Mouse (Mus musculus): ENCODE results near the gene Slmap. TPM values are rescaled to one million over a fixed set of nuclear protein-coding genes. Genes with fewer than 3 reads are reported as not detected.

Slmap gene
- polyA plus RNA-seq, 1 experiment from 2014 or later = 46.3 TPM

DNA sequence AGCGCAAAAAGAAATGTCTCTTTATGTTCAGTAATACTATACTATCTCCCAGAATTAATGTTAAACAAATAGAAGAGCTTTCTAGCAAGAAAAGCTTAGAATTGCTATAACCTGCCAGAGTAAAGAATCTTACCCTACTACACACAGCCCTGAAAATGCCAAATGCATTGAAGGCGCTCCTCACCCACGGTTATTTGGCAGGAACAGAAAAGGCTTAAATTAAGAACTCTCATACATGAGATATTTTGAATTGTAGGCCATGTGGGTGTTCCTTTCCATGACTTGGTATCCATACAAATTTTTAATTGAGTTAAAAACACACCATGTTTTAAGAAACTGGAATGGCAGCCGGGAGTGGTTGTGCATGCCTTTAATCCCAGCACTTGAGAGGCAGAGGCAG is 4.5 kb upstream of the Slmap start:
- no peaks in the 10 kb centered on the region for H3K27me3 ChIP-seq (replicated peaks; ENCODE audit: control insufficient read depth, insufficient read depth, low read length)
- no peak overlapping the region for H3K27ac ChIP-seq (ENCODE audit: low read depth)
- 52% methylated on average over 4 of the region's 4 CpGs for WGBS
- H3K4me2 ChIP-seq (ENCODE audit: low read length) = no peak overlapping the region
- no peaks in the 10 kb centered on the region for H3K36me3 ChIP-seq (ENCODE audit: control insufficient read depth, insufficient read depth, low read length)
- H3K4me3 ChIP-seq (ENCODE audit: low read depth, low read length) = no peak overlapping the region
- ATAC-seq (replicated peaks; ENCODE audit: low FRiP score, low TSS enrichment, low read depth) = no peak
- H3K4me1 ChIP-seq (replicated peaks; ENCODE audit: control insufficient read depth, insufficient read depth, low read length) = 0 out of 2 replicates have a peak, but pooled peaks cover 3% of the 10 kb centered on the region
- no peak for DNase-seq (ENCODE audit: low spot score)
- no peak overlapping the region for H3K9ac ChIP-seq (ENCODE audit: low read length)
- H3K9me3 ChIP-seq (ENCODE audit: control insufficient read depth, low read length) = no peaks in the 10 kb centered on the region

DNA sequence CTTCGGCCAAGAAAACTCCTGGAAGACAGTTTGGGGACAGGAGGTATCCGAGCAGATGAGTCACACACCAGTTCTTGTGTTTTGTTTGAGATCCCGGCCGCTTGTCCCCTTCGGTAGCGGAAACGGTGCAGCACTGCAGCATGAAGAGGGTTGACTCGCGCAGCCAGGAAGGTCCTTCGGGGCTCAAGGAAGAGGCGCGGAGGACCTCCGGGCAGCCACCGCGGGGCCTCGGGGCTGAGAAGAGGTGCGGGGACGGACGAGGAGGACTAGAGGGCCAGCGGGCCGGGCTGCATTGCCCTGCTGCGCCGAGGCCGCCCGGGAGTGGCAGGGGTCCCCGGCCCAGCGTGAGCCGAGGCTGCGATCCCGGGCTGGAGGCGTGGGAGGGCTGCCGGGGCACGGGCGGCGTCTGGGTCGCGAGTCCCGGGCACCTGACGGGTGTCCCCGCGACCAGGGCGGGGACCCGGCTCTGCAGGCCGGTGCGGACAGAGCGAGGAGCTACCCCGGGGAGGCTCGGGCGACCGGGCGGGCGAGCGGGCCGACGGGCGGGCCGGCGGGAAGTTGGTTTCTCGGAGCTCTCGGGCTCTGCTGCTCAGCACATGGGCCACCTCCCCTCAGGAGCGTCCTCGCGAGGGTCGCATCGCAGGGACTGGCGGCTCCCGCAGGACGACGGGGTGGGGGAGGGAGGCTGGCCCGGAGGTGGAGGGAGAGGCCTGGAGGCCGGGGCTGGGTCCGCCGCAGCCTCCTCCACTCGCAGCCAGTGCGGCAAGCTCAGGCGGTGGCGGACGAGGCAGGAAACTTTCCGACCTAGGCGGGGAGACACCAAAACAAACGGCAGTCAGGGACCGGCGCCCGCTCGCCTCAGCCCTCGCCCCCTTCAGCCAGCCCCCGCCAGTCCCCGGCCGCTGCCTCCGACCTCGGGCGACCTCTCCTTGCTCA is 642 bp downstream of the Slmap start:
- Histone ChIP-seq H3K27ac (ENCODE audit: low read depth) (peak overlapping the region; percentile 65; the same call in 1 of the 2 replicates), H3K27me3 (replicated peaks; ENCODE audit: control insufficient read depth, insufficient read depth, low read length) (no peaks in the 10 kb centered on the region), H3K4me1 (replicated peaks; ENCODE audit: control insufficient read depth, insufficient read depth, low read length) (peaks cover 26% of the 10 kb centered on the region), H3K36me3 (ENCODE audit: control insufficient read depth, insufficient read depth, low read length) (no peaks in the 10 kb centered on the region), H3K4me3 (ENCODE audit: low read depth, low read length) (peak overlapping the region; percentile 95), H3K9ac (ENCODE audit: low read length) (peak overlapping the region; percentile 85), H3K4me2 (ENCODE audit: low read length) (peak overlapping the region; percentile 62), H3K9me3 (ENCODE audit: control insufficient read depth, low read length) (no peaks in the 10 kb centered on the region)
- DNase-seq (ENCODE audit: low spot score) = peak; percentile 83
- peak; percentile 83 for ATAC-seq (replicated peaks; ENCODE audit: low FRiP score, low TSS enrichment, low read depth)
- under 1% methylated on average over 91 of the region's 92 CpGs for WGBS

DNA sequence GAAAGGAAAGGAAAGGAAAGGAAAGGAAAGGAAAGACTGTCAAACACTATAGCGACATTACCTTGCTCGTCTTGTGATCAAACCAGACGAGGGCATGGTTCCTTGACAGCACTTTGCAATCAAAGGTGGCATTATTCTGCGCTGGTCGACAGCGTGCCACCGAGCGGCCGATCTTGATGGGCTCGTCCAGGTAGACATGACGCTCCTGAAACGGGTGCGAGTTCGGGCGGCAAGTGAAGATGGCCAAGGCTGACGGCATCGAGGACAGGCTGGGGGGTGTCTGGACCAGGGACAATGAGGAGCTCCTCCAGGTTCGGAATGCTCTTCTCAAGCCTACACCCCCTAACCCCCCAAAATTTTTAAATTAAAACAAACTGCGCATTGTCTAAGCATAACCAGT is 1.5 kb downstream of the Slmap start:
- Histone ChIP-seq H3K27me3 (replicated peaks; ENCODE audit: control insufficient read depth, insufficient read depth, low read length) (no peaks in the 10 kb centered on the region), H3K36me3 (ENCODE audit: control insufficient read depth, insufficient read depth, low read length) (no peaks in the 10 kb centered on the region), H3K4me3 (ENCODE audit: low read depth, low read length) (peak overlapping the region; percentile 95), H3K9me3 (ENCODE audit: control insufficient read depth, low read length) (no peaks in the 10 kb centered on the region), H3K9ac (ENCODE audit: low read length) (peak overlapping the region; percentile 85), H3K4me1 (replicated peaks; ENCODE audit: control insufficient read depth, insufficient read depth, low read length) (peaks cover 31% of the 10 kb centered on the region), H3K27ac (ENCODE audit: low read depth) (no peak overlapping the region), H3K4me2 (ENCODE audit: low read length) (peak overlapping the region; percentile 62)
- ATAC-seq (replicated peaks; ENCODE audit: low FRiP score, low TSS enrichment, low read depth) (no peak; the same call in 1 of the 2 replicates), DNase-seq (ENCODE audit: low spot score) (no peak)
- WGBS = 25% methylated on average over 19 of the region's 19 CpGs

DNA sequence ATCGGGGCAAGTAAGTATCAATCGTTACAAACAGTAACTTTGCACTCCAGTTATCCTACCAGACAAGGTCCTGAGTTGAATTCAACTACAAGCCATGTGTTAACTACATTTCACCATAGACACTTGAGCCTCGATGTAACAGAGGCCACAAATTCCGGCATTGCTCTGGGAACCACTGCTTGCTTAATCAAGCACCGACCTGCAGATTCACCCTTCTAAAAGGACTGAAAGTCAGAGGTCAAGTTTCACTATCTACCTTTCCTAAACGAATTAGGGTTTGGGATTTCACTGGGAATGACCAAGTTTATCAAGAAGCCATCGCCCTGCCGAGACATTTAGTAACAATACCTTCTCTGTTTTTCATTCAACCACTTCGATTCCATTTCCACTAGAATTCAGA is 2.0 kb downstream of the Slmap start:
- H3K27ac ChIP-seq (ENCODE audit: low read depth) = no peak overlapping the region
- peak overlapping the region; percentile 95 for H3K4me3 ChIP-seq (ENCODE audit: low read depth, low read length)
- peak overlapping the region; percentile 85 for H3K9ac ChIP-seq (ENCODE audit: low read length)
- H3K4me2 ChIP-seq (ENCODE audit: low read length) = peak overlapping the region; percentile 62
- DNase-seq (ENCODE audit: low spot score) (no peak), ATAC-seq (replicated peaks; ENCODE audit: low FRiP score, low TSS enrichment, low read depth) (no peak)
- 38% methylated on average over 9 of the region's 9 CpGs for WGBS
- H3K27me3 ChIP-seq (replicated peaks; ENCODE audit: control insufficient read depth, insufficient read depth, low read length) = no peaks in the 10 kb centered on the region
- H3K36me3 ChIP-seq (ENCODE audit: control insufficient read depth, insufficient read depth, low read length) = 0 out of 2 replicates have a peak, but pooled peaks cover 1% of the 10 kb centered on the region
- peaks cover 32% of the 10 kb centered on the region for H3K4me1 ChIP-seq (replicated peaks; ENCODE audit: control insufficient read depth, insufficient read depth, low read length)
- no peaks in the 10 kb centered on the region for H3K9me3 ChIP-seq (ENCODE audit: control insufficient read depth, low read length)

DNA sequence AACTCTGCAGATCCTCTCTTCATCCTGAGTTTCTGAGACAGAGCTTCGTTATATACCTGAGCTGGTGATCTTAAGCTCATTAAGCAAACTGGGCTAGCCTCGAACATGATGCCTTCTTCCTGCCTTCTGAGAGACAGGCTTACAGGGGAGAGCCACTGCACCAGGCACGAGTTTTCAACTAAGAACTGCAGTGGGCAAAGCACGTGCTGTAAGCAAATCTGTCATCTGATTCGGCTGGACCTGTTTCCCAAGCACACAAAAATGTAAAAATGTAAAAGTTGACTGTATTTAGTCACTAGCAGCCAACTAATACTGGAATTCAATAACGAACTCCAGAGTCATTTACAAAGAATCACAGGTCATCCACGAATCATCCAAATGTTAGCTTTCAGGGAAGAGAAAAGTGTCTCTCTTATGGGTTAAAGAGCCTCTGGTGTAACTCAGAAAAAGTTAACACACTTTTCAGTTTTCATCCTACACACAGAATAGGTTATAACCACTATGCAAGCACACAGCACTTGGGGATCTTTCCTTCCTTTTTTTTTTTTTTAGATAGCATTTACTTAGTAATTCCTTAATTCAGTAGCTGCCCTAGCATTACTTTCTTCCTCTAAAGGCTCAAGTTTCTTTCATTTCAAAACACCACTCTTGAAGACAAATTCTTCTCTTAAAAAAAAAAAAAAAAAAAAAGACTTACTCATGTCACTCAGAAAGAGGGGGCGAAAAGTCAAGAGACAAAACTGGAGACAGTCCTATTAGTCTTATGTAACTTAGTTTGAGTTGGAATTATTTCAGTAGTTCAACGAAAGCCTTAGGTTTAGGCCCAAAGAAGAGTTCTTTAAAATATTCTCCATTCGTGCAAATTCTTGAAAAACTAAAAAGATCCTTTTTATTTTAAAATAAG is 3.1 kb downstream of the Slmap start:
- 0 out of 2 replicates have a peak, but pooled peaks cover 4% of the 10 kb centered on the region for H3K36me3 ChIP-seq (ENCODE audit: control insufficient read depth, insufficient read depth, low read length)
- no peak for ATAC-seq (replicated peaks; ENCODE audit: low FRiP score, low TSS enrichment, low read depth)
- H3K27me3 ChIP-seq (replicated peaks; ENCODE audit: control insufficient read depth, insufficient read depth, low read length) = no peaks in the 10 kb centered on the region
- H3K4me1 ChIP-seq (replicated peaks; ENCODE audit: control insufficient read depth, insufficient read depth, low read length) = peaks cover 32% of the 10 kb centered on the region
- H3K9me3 ChIP-seq (ENCODE audit: control insufficient read depth, low read length) = no peaks in the 10 kb centered on the region
- H3K4me3 ChIP-seq (ENCODE audit: low read depth, low read length) = 0 out of 2 replicates have a peak overlapping the region, but pooled peaks have one; percentile 4
- no peak overlapping the region for H3K27ac ChIP-seq (ENCODE audit: low read depth)
- H3K9ac ChIP-seq (ENCODE audit: low read length) = no peak overlapping the region
- peak overlapping the region; percentile 62 for H3K4me2 ChIP-seq (ENCODE audit: low read length)
- DNase-seq (ENCODE audit: low spot score) = no peak
- WGBS = 62% methylated on average over 10 of the region's 10 CpGs

DNA sequence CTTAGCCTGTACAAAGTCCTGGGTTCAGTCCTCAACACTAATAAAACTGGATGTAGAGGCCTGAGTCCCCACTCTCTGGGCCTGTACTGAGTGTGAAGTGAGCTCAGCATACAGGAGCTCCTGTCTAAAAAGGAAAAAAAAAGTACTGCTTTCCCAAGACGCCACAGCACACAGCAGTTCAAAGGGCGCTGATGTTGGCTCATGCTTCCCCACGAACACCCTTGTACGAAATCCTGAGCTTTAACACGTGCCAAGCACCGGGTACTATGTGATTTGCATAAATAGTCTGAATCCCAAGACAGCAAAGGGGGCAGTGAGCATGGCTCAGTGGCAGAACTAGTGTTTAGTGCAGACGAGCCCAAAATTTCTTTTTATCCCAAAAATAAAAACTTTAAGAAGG is 4.4 kb downstream of the Slmap start:
- no peak for DNase-seq (ENCODE audit: low spot score)
- no peaks in the 10 kb centered on the region for H3K9me3 ChIP-seq (ENCODE audit: control insufficient read depth, low read length)
- H3K27me3 ChIP-seq (replicated peaks; ENCODE audit: control insufficient read depth, insufficient read depth, low read length) = no peaks in the 10 kb centered on the region
- H3K27ac ChIP-seq (ENCODE audit: low read depth) = no peak overlapping the region
- WGBS = 80% methylated on average over 7 of the region's 7 CpGs
- ATAC-seq (replicated peaks; ENCODE audit: low FRiP score, low TSS enrichment, low read depth) = no peak
- peak overlapping the region; percentile 11; the same call in 1 of the 2 replicates for H3K4me2 ChIP-seq (ENCODE audit: low read length)
- no peak overlapping the region for H3K4me3 ChIP-seq (ENCODE audit: low read depth, low read length)
- 0 out of 2 replicates have a peak, but pooled peaks cover 4% of the 10 kb centered on the region for H3K36me3 ChIP-seq (ENCODE audit: control insufficient read depth, insufficient read depth, low read length)
- H3K4me1 ChIP-seq (replicated peaks; ENCODE audit: control insufficient read depth, insufficient read depth, low read length) = peaks cover 35% of the 10 kb centered on the region
- H3K9ac ChIP-seq (ENCODE audit: low read length) = no peak overlapping the region

DNA sequence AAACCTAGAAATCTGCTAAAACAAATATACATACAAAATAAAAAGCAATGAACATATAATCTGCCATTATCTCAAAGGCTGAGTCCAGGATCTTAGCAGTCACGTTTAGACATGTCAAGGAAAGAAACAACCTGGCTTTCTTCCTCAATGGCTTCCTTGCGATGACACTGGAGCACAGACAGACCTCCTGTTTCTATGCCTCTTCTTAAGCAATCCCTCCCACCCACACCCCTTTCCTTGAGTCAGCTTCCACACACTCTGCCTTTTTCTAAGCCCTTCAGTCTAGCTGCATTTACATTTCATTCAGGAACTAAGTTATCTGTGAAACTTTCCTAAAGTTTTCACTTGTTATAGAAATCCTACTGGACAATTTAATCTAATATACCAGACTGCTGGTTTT is 6.4 kb downstream of the Slmap start:
- Histone ChIP-seq H3K27ac (ENCODE audit: low read depth) (no peak overlapping the region), H3K9ac (ENCODE audit: low read length) (no peak overlapping the region), H3K4me1 (replicated peaks; ENCODE audit: control insufficient read depth, insufficient read depth, low read length) (peaks cover 32% of the 10 kb centered on the region), H3K4me3 (ENCODE audit: low read depth, low read length) (no peak overlapping the region), H3K4me2 (ENCODE audit: low read length) (no peak overlapping the region), H3K9me3 (ENCODE audit: control insufficient read depth, low read length) (no peaks in the 10 kb centered on the region), H3K27me3 (replicated peaks; ENCODE audit: control insufficient read depth, insufficient read depth, low read length) (no peaks in the 10 kb centered on the region), H3K36me3 (ENCODE audit: control insufficient read depth, insufficient read depth, low read length) (0 out of 2 replicates have a peak, but pooled peaks cover 4% of the 10 kb centered on the region)
- 52% methylated on average over 2 of the region's 2 CpGs for WGBS
- DNase-seq (ENCODE audit: low spot score) (no peak), ATAC-seq (replicated peaks; ENCODE audit: low FRiP score, low TSS enrichment, low read depth) (no peak)

DNA sequence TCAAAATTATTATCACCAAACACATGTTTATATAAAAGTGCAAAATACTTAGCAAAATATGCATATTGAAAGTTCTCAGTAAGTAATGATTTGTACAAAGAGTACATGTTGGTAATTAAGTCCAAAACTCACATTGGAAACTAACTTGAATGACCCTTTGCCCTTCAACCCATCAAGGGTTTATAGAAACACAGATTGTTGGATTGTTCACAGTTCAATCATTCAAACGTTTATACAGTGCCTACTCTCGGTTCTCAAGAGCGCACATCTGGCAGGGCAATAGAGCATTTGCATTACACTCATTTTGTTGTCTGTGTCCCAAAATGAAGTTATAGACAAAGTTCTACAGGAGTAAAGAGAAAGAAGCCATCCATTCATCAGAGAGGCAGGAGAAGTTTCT is 8.8 kb downstream of the Slmap start:
- 40% methylated on average over 3 of the region's 3 CpGs for WGBS

More for the DNA sequence above, 8.8 kb downstream of the Slmap start:
- H3K9me3 ChIP-seq (ENCODE audit: control insufficient read depth, low read length) = no peaks in the 10 kb centered on the region
- H3K4me1 ChIP-seq (replicated peaks; ENCODE audit: control insufficient read depth, insufficient read depth, low read length) = peaks cover 24% of the 10 kb centered on the region
- no peak overlapping the region for H3K27ac ChIP-seq (ENCODE audit: low read depth)
- H3K9ac ChIP-seq (ENCODE audit: low read length) = no peak overlapping the region
- H3K36me3 ChIP-seq (ENCODE audit: control insufficient read depth, insufficient read depth, low read length) = 0 out of 2 replicates have a peak, but pooled peaks cover 4% of the 10 kb centered on the region
- H3K27me3 ChIP-seq (replicated peaks; ENCODE audit: control insufficient read depth, insufficient read depth, low read length) = no peaks in the 10 kb centered on the region
- ATAC-seq (replicated peaks; ENCODE audit: low FRiP score, low TSS enrichment, low read depth) (no peak), DNase-seq (ENCODE audit: low spot score) (no peak)
- no peak overlapping the region for H3K4me3 ChIP-seq (ENCODE audit: low read depth, low read length)
- H3K4me2 ChIP-seq (ENCODE audit: low read length) = no peak overlapping the region

Measured in intestine, embryonic 14.5 days (tissue).